Mouse (Mus musculus) heart, postnatal 25 days (tissue): ENCODE measurements around the gene Tufm. TPM values are rescaled to one million over a fixed set of nuclear protein-coding genes. Genes with fewer than 3 reads are reported as not detected.

Experiments
- DNase-seq: peaks from one replicate; pipeline ENCODE4 v3.0.0; 2022; ENCODE audit warnings: low spot score
- intact Hi-C: fragments of 180-260 bp; cut with DNase I; formaldehyde crosslinking; loops from one replicate; pipeline ENCODE4 v1.15.1; 2025
- total RNA-seq, 2 experiments: library from RNA; stranded (reverse); gene quantifications; 2 replicates each; pipeline ENCODE4 v1.2.3; 2021

The Tufm gene
- total RNA-seq, result 100 to 1,000 TPM; 326 to 329 TPM

- intact Hi-C loops, result loop anchor here (2.0 kb wide), 1 partner anchor 16 kb away; the partner anchor contains the start of gene Atxn2l
- DNase-seq, result peak; percentile 96
Measured at GRCm38 (mm10) chr7:126487052-126487483, at the start of gene Tufm. TSS of gene Tufm (plus strand) at chr7:126487361.

- intact Hi-C loops, result no loop called here
- DNase-seq, result no peak
Measured at GRCm38 (mm10) chr7:126440134-126440533, 47.0 kb upstream of the Tufm start.

- intact Hi-C loops, result no loop called here
- no peak for DNase-seq
Measured at GRCm38 (mm10) chr7:126443997-126444396, 43.2 kb upstream of the Tufm start.

GRCm38 (mm10) chr7:126444536-126444935 is 42.6 kb upstream of the Tufm start:
- no peak for DNase-seq
- intact Hi-C loops, result no loop called here

- DNase-seq, result no peak
Measured at GRCm38 (mm10) chr7:126445104-126445815, 41.9 kb upstream of the Tufm start.

GRCm38 (mm10) chr7:126446217-126446616 is 40.9 kb upstream of the Tufm start:
- intact Hi-C loops, result no loop called here

More at GRCm38 (mm10) chr7:126445104-126445815, 41.9 kb upstream of the Tufm start:
- intact Hi-C loops, result no loop called here

GRCm38 (mm10) chr7:126448481-126448880 is 38.7 kb upstream of the Tufm start:
- intact Hi-C loops, result no loop called here

More at GRCm38 (mm10) chr7:126446217-126446616, 40.9 kb upstream of the Tufm start:
- no peak for DNase-seq

GRCm38 (mm10) chr7:126449991-126450390 is 37.2 kb upstream of the Tufm start:
- no peak for DNase-seq
- intact Hi-C loops, result no loop called here

More at GRCm38 (mm10) chr7:126448481-126448880, 38.7 kb upstream of the Tufm start:
- no peak for DNase-seq

GRCm38 (mm10) chr7:126450641-126451040 is 36.5 kb upstream of the Tufm start:
- no peak for DNase-seq
- intact Hi-C loops, result no loop called here

- DNase-seq, result no peak
Measured at GRCm38 (mm10) chr7:126452244-126452643, 34.9 kb upstream of the Tufm start.

GRCm38 (mm10) chr7:126453861-126454260 is 33.3 kb upstream of the Tufm start:
- intact Hi-C loops, result no loop called here
- no peak for DNase-seq

More at GRCm38 (mm10) chr7:126452244-126452643, 34.9 kb upstream of the Tufm start:
- intact Hi-C loops, result no loop called here

- DNase-seq, result no peak
- intact Hi-C loops, result no loop called here
Measured at GRCm38 (mm10) chr7:126455242-126455641, 31.9 kb upstream of the Tufm start.

- intact Hi-C loops, result no loop called here
- DNase-seq, result no peak
Measured at GRCm38 (mm10) chr7:126456382-126457266, 30.5 kb upstream of the Tufm start.

- DNase-seq, result no peak
- intact Hi-C loops, result no loop called here
Measured at GRCm38 (mm10) chr7:126458225-126458624, 28.9 kb upstream of the Tufm start.

- intact Hi-C loops, result no loop called here
- no peak for DNase-seq
Measured at GRCm38 (mm10) chr7:126458844-126459618, 28.1 kb upstream of the Tufm start.

GRCm38 (mm10) chr7:126460623-126461399 is 26.4 kb upstream of the Tufm start:
- intact Hi-C loops, result no loop called here
- no peak for DNase-seq

GRCm38 (mm10) chr7:126461626-126462025 is 25.5 kb upstream of the Tufm start:
- intact Hi-C loops, result no loop called here

GRCm38 (mm10) chr7:126463004-126463403 is 24.2 kb upstream of the Tufm start, which contains the start of gene Atp2a1:
TSS of gene Atp2a1 (minus strand) at chr7:126463108.
- intact Hi-C loops, result no loop called here
- DNase-seq, result no peak

More at GRCm38 (mm10) chr7:126461626-126462025, 25.5 kb upstream of the Tufm start:
- no peak for DNase-seq

GRCm38 (mm10) chr7:126463547-126463946 is 23.6 kb upstream of the Tufm start:
- intact Hi-C loops, result no loop called here
- DNase-seq, result no peak
